Mouse (Mus musculus): Measurements from ENCODE around the gene Hnrnpu. TPM values are rescaled to one million over a fixed set of nuclear protein-coding genes. Genes with fewer than 3 reads are reported as not detected.
"Not testable (repeated sequence)": the region's sequence is repeated elsewhere in the genome, so short reads cannot be mapped to it uniquely, and the experiment has no call there.

Gene Hnrnpu
- polyA plus RNA-seq, 1 experiment from 2014 or later, result 219 TPM

DNA sequence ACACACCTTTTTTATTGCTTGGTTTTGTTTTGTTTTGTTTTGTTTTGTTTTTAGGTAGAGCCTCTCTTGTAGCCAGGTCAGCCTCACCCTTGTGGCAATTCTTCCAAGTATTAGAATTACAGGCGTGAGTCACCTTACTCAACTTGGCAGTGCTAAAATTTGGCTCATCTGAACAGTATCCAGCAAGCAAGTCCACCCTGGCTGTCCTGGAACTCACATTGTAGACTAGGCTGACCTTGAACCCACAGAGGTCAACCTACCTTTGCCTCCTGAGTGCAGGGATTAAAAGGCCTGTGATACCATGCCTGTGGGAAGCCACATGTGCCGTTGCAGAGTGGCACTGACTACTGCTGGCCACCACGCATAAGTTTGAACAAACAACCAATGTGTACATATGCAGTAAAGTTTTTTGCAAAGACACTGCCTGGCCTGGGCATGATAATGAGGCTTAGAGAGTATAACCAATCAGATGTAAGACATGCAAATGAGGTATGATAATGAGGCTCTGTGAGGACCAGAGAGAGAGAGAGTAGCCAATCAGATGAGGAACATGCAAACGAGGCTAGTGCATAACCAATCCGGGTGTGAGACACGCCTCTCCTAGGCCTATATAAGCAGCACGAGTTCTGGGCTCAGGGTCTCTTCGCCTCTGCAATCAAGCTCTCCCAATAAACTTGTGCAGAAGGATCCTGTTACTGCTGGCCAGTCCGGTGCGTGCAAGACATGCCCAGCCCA is 6.6 kb upstream of the Hnrnpu start:
- H3K4me1 ChIP-seq (ENCODE audit: control insufficient read depth, insufficient read depth, low read length); H3K4me3 ChIP-seq (ENCODE audit: low read length); H3K27me3 ChIP-seq (ENCODE audit: control insufficient read depth, insufficient read depth, low read length); H3K27ac ChIP-seq (ENCODE audit: low read length); H3K4me2 ChIP-seq (ENCODE audit: low read depth, low read length); H3K9me3 ChIP-seq (replicated peaks; ENCODE audit: control insufficient read depth, low read length); H3K36me3 ChIP-seq (ENCODE audit: control insufficient read depth, insufficient read depth); H3K9ac ChIP-seq (ENCODE audit: low read length); ATAC-seq (replicated peaks; ENCODE audit: extremely low read depth, insufficient read depth, low FRiP score): not testable (repeated sequence)
- 90% methylated on average over 10 of the region's 10 CpGs for WGBS

DNA sequence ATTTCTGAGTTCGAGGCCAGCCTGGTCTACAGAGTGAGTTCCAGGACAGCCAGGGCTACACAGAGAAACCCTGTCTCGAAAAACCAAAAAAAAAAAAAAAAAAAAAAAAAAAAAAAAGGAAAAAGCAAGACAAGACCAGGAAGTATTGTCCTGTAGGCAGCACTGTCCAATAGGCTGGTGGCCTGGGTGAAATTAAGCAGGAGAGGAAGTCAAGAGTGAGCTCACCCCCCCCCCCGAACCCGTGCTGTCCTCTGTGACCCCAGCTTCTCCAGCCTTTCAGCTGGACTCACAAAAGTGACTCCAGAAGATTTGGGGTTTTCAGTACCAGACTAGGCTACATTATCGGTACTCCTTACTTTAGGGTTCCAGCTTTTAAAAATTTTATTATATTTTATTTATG is 5.0 kb upstream of the Hnrnpu start:
- no peak overlapping the region for H3K27ac ChIP-seq (ENCODE audit: low read length)
- 80% methylated on average over 4 of the region's 5 CpGs for WGBS
- H3K36me3 ChIP-seq (ENCODE audit: control insufficient read depth, insufficient read depth), result no peaks in the 10 kb centered on the region
- no peaks in the 10 kb centered on the region for H3K9me3 ChIP-seq (replicated peaks; ENCODE audit: control insufficient read depth, low read length)
- H3K9ac ChIP-seq (ENCODE audit: low read length), result no peak overlapping the region
- H3K4me2 ChIP-seq (ENCODE audit: low read depth, low read length), result no peak overlapping the region
- no peaks in the 10 kb centered on the region for H3K27me3 ChIP-seq (ENCODE audit: control insufficient read depth, insufficient read depth, low read length)
- peaks cover 7% of the 10 kb centered on the region for H3K4me1 ChIP-seq (ENCODE audit: control insufficient read depth, insufficient read depth, low read length)
- H3K4me3 ChIP-seq (ENCODE audit: low read length), result no peak overlapping the region
- no peak for ATAC-seq (replicated peaks; ENCODE audit: extremely low read depth, insufficient read depth, low FRiP score)

DNA sequence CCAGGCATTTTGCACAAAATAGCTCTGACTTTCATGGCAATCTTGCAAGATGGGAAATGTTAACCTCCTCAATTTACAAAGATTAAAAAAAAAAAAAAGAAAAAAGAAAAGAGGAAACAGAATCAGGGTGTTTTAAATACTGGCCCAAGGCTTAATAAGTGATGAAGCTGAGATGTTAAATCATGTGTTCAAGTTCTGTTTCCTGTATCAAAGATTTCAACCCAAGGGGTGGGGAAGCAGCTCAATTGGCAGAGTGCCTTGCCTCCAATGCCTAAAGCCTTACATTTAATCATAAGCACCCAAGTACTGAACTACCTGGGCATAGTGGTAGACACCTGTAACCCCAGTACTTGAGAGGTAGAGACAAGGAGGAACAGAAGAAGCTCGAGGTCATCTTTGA is 4.5 kb upstream of the Hnrnpu start:
- no peak for ATAC-seq (replicated peaks; ENCODE audit: extremely low read depth, insufficient read depth, low FRiP score)
- WGBS, result 71% methylated on average over 1 of the region's 1 CpGs
- H3K27me3 ChIP-seq (ENCODE audit: control insufficient read depth, insufficient read depth, low read length), result no peaks in the 10 kb centered on the region

DNA sequence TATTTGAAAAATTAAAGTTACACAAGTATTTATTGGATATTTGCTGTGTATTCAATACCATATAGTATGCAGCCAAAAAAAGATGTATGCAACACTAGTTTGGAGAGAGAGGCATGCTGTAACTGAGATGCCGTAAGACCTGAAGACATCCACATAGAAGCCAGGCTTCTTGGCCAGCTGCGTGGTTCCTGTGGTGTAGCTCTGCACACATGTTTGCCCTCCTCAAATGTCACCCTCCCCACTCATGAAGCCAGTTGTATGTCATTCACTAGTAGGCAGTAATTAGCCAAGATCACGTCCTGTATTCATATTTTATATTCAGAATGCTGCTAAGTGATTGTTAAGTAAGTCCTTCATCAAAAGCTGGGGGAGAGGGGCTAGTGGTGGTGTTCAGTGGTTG is 3.8 kb upstream of the Hnrnpu start:
- no peaks in the 10 kb centered on the region for H3K27me3 ChIP-seq (ENCODE audit: control insufficient read depth, insufficient read depth, low read length)
- H3K9me3 ChIP-seq (replicated peaks; ENCODE audit: control insufficient read depth, low read length), result no peaks in the 10 kb centered on the region
- no peaks in the 10 kb centered on the region for H3K36me3 ChIP-seq (ENCODE audit: control insufficient read depth, insufficient read depth)
- H3K4me1 ChIP-seq (ENCODE audit: control insufficient read depth, insufficient read depth, low read length), result peaks cover 7% of the 10 kb centered on the region
- ATAC-seq (replicated peaks; ENCODE audit: extremely low read depth, insufficient read depth, low FRiP score), result no peak
- H3K27ac ChIP-seq (ENCODE audit: low read length), result no peak overlapping the region
- H3K4me2 ChIP-seq (ENCODE audit: low read depth, low read length), result no peak overlapping the region
- 87% methylated on average over 3 of the region's 3 CpGs for WGBS
- H3K4me3 ChIP-seq (ENCODE audit: low read length), result no peak overlapping the region
- H3K9ac ChIP-seq (ENCODE audit: low read length), result no peak overlapping the region

More for the DNA sequence above, 4.5 kb upstream of the Hnrnpu start:
- Histone ChIP-seq H3K27ac (ENCODE audit: low read length) (no peak overlapping the region), H3K9me3 (replicated peaks; ENCODE audit: control insufficient read depth, low read length) (no peaks in the 10 kb centered on the region), H3K36me3 (ENCODE audit: control insufficient read depth, insufficient read depth) (no peaks in the 10 kb centered on the region), H3K4me1 (ENCODE audit: control insufficient read depth, insufficient read depth, low read length) (peaks cover 7% of the 10 kb centered on the region), H3K4me3 (ENCODE audit: low read length) (no peak overlapping the region), H3K4me2 (ENCODE audit: low read depth, low read length) (no peak overlapping the region), H3K9ac (ENCODE audit: low read length) (no peak overlapping the region)

DNA sequence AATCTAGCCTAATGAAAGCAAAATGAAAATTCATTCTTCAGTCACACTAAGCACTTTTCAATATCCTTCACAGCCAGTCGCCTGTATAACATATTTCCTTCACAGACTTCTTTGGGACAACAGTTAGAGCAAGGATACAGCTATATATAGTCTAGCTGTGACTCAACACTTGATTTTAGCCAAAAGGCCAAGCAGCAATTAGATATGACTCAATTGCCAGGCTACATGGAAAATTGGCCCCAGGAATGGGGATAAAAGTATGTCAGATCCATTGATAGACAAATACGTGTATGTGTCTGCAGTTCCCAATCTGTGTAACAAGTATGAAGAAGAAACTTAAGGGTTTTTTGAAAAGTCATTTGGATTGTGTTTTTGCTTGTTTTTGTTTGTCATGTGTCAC is 2.6 kb upstream of the Hnrnpu start:
- no peaks in the 10 kb centered on the region for H3K9me3 ChIP-seq (replicated peaks; ENCODE audit: control insufficient read depth, low read length)
- no peak overlapping the region for H3K4me2 ChIP-seq (ENCODE audit: low read depth, low read length)
- WGBS, result 53% methylated on average over 2 of the region's 2 CpGs
- H3K36me3 ChIP-seq (ENCODE audit: control insufficient read depth, insufficient read depth), result peaks cover 2% of the 10 kb centered on the region; the same call in 1 of the 2 replicates
- no peak for ATAC-seq (replicated peaks; ENCODE audit: extremely low read depth, insufficient read depth, low FRiP score)
- H3K9ac ChIP-seq (ENCODE audit: low read length), result no peak overlapping the region
- H3K4me1 ChIP-seq (ENCODE audit: control insufficient read depth, insufficient read depth, low read length), result peaks cover 7% of the 10 kb centered on the region
- H3K27me3 ChIP-seq (ENCODE audit: control insufficient read depth, insufficient read depth, low read length), result no peaks in the 10 kb centered on the region
- H3K4me3 ChIP-seq (ENCODE audit: low read length), result no peak overlapping the region
- H3K27ac ChIP-seq (ENCODE audit: low read length), result no peak overlapping the region

DNA sequence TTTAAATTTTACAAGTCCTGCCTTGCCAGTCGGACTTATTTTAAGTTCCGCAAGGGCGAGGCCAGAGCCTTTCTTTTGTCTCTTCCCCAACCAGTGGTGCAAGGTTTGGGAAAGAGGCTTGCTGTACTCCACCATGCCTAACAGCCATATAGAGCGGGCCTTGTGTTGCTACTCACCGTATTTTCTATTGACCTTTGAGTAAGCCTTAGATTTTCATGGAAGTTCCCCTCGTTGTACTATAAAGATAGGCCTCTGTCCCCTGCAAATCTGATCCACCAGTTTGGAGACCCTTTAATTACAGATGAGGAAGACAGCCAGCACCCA is 683 bp upstream of the Hnrnpu start:
- H3K4me2 ChIP-seq (ENCODE audit: low read depth, low read length), result peak overlapping the region; percentile 77
- WGBS, result 10% methylated on average over 6 of the region's 6 CpGs
- H3K27ac ChIP-seq (ENCODE audit: low read length), result peak overlapping the region; percentile 98
- H3K4me3 ChIP-seq (ENCODE audit: low read length), result peak overlapping the region; percentile 100
- ATAC-seq (replicated peaks; ENCODE audit: extremely low read depth, insufficient read depth, low FRiP score), result no peak
- H3K4me1 ChIP-seq (ENCODE audit: control insufficient read depth, insufficient read depth, low read length), result peaks cover 12% of the 10 kb centered on the region
- peak overlapping the region; percentile 89 for H3K9ac ChIP-seq (ENCODE audit: low read length)
- H3K9me3 ChIP-seq (replicated peaks; ENCODE audit: control insufficient read depth, low read length), result no peaks in the 10 kb centered on the region
- peaks cover 7% of the 10 kb centered on the region; the same call in 1 of the 2 replicates for H3K36me3 ChIP-seq (ENCODE audit: control insufficient read depth, insufficient read depth)
- no peaks in the 10 kb centered on the region for H3K27me3 ChIP-seq (ENCODE audit: control insufficient read depth, insufficient read depth, low read length)

DNA sequence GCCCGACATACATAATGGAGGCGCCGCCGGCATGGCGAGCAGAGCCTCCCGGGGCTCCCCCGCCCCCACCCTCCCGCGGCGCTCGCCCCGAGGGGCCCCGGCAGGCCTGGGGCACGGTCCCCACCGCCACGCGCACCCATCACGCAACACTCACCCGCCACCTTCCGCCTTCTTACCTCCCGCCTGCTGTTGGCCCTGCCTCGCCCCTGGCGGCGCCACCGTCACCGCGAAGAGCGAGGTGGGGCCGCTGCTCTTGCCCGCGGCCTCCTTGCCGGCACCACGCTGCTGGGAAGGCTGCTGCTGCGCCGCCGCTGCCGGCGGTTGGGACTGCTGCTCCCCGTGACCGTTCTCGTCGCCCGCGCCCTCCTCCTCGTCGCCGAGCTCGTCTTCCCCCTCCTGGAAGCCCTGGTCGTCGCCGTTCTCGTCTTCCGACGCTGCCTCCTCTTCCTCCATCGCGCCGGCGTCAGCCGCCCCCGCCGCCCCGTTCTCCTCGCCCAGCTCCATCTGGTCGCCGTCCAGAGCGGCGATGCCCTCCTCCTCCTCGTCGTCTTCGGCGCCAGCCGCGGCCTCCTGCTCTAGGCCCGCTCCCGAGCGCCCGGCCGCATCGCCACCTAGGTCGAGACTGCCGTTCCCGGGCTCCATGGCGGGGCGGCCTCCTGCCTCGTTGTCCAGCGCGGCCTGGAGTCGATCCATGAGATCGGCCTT is 668 bp downstream of the Hnrnpu start:
- H3K36me3 ChIP-seq (ENCODE audit: control insufficient read depth, insufficient read depth), result peaks cover 21% of the 10 kb centered on the region
- H3K27me3 ChIP-seq (ENCODE audit: control insufficient read depth, insufficient read depth, low read length), result no peaks in the 10 kb centered on the region
- H3K9me3 ChIP-seq (replicated peaks; ENCODE audit: control insufficient read depth, low read length), result no peaks in the 10 kb centered on the region
- H3K4me1 ChIP-seq (ENCODE audit: control insufficient read depth, insufficient read depth, low read length), result peaks cover 18% of the 10 kb centered on the region
- peak overlapping the region; percentile 100 for H3K4me3 ChIP-seq (ENCODE audit: low read length)
- ATAC-seq (replicated peaks; ENCODE audit: extremely low read depth, insufficient read depth, low FRiP score), result peak; percentile 40
- H3K4me2 ChIP-seq (ENCODE audit: low read depth, low read length), result 0 out of 2 replicates have a peak overlapping the region, but pooled peaks have one; percentile 0
- peak overlapping the region; percentile 100 for H3K9ac ChIP-seq (ENCODE audit: low read length)
- peak overlapping the region; percentile 99 for H3K27ac ChIP-seq (ENCODE audit: low read length)
- WGBS, result under 1% methylated on average over 72 of the region's 89 CpGs

DNA sequence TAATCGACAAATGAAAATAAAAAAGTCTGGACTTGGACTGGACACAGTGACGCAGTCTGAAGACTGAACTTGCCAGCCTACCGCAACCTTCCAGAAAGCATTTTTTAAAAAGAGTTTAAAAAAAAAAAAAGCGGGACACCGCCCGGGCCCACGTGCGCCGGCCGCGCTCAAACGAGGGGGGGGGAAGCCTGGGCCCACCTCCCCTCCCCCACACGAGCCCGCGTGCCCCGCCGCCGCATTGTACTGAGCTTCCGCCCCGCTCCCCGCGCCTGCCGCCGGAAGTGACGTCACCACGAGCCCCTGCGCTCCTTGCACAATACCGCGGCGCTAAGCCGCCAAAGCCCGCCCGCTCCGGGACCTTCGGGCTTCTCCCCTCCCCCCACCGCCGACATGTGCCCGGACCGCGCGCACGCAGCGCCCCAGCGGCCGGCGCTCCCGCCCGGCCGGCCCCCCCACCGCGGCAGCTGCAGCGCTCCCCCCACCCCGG is 1.3 kb downstream of the Hnrnpu start:
- peak; percentile 84 for ATAC-seq (replicated peaks; ENCODE audit: extremely low read depth, insufficient read depth, low FRiP score)
- H3K4me3 ChIP-seq (ENCODE audit: low read length), result peak overlapping the region; percentile 100
- under 1% methylated on average over 45 of the region's 53 CpGs for WGBS
- peak overlapping the region; percentile 99 for H3K27ac ChIP-seq (ENCODE audit: low read length)
- peak overlapping the region; percentile 96 for H3K4me2 ChIP-seq (ENCODE audit: low read depth, low read length)
- H3K9ac ChIP-seq (ENCODE audit: low read length), result peak overlapping the region; percentile 100
- H3K4me1 ChIP-seq (ENCODE audit: control insufficient read depth, insufficient read depth, low read length), result peaks cover 21% of the 10 kb centered on the region
- no peaks in the 10 kb centered on the region for H3K27me3 ChIP-seq (ENCODE audit: control insufficient read depth, insufficient read depth, low read length)
- peaks cover 26% of the 10 kb centered on the region for H3K36me3 ChIP-seq (ENCODE audit: control insufficient read depth, insufficient read depth)
- no peaks in the 10 kb centered on the region for H3K9me3 ChIP-seq (replicated peaks; ENCODE audit: control insufficient read depth, low read length)

DNA sequence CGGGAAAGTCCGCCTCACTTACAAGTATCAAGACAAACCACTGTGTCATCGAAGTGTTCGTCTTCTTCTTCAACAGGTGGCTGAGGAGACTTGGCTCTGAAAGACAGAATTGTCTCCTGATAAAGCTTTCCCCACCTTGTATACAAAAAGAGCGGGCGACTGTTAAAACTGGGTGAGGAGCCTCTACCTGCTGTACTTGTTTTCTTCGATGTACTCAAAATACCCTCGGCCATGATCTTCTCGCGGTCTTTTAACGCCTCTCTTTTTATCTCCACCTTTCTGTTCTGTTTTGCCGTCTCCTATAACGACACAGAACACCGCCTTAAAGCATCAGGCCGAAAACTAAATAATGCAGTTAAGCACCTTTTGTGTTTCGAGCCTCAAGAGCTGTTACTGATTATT is 1.7 kb downstream of the Hnrnpu start:
- WGBS, result under 1% methylated on average over 16 of the region's 16 CpGs
- no peaks in the 10 kb centered on the region for H3K27me3 ChIP-seq (ENCODE audit: control insufficient read depth, insufficient read depth, low read length)
- H3K9ac ChIP-seq (ENCODE audit: low read length), result peak overlapping the region; percentile 100
- peak overlapping the region; percentile 99 for H3K27ac ChIP-seq (ENCODE audit: low read length)
- no peak for ATAC-seq (replicated peaks; ENCODE audit: extremely low read depth, insufficient read depth, low FRiP score)
- H3K36me3 ChIP-seq (ENCODE audit: control insufficient read depth, insufficient read depth), result peaks cover 30% of the 10 kb centered on the region
- H3K9me3 ChIP-seq (replicated peaks; ENCODE audit: control insufficient read depth, low read length), result no peaks in the 10 kb centered on the region
- peak overlapping the region; percentile 96 for H3K4me2 ChIP-seq (ENCODE audit: low read depth, low read length)
- H3K4me1 ChIP-seq (ENCODE audit: control insufficient read depth, insufficient read depth, low read length), result peaks cover 21% of the 10 kb centered on the region
- H3K4me3 ChIP-seq (ENCODE audit: low read length), result peak overlapping the region; percentile 100

Data from heart, embryonic 16.5 days (tissue).